Mouse (Mus musculus) erythroblast, embryonic 14.5 days (primary cell): ENCODE measurements around the gene Neil3.

ENCODE experiments used
- GATA1 ChIP-seq: IDR thresholded peaks from 2 replicates; pipeline ENCODE4 v1.6.1; 2012; ENCODE audit warnings: low read length, inconsistent platforms, mixed read lengths
- TAL1 ChIP-seq: IDR thresholded peaks from 3 replicates; pipeline ENCODE4 v1.6.1; 2012; ENCODE audit warnings: low read length, inconsistent platforms, mixed read lengths

- TF ChIP-seq TAL1 (no peak), GATA1 (no peak)
Observed at GRCm38 (mm10) chr8:53573600-53573999, 65.3 kb downstream of the Neil3 start.
